Mouse (Mus musculus): ENCODE measurements around the gene Sppl2b.
"Not testable (repeated sequence)": the region's sequence is repeated elsewhere in the genome, so short reads cannot be mapped to it uniquely, and the experiment has no call there.

Sppl2b gene

GRCm38 (mm10) chr10:80823847-80824643 lies 31.0 kb upstream of the Sppl2b start:
- DNase-seq (ENCODE audit: low spot score), result no peak

DNA sequence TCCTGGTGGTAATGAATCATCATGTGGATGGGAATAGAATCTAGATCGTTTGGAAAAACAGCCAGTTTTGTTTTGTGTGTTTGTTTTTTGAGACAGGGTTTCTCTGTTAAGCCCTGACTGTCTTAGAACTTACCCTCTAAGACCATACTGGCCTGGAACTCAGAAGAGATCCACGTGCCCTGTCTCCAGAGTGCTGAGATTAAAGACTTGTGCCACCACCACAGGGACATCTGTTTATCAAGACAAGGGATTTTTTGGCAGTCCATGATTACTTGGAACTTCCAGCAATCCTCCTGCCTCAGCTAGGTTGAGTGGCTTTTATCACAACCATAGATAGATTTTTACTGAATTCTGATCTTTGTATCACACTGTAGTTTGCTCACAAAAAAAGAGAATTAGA lies 30.2 kb upstream of the Sppl2b start:
- DNase-seq (ENCODE audit: low spot score), result no peak

DNA sequence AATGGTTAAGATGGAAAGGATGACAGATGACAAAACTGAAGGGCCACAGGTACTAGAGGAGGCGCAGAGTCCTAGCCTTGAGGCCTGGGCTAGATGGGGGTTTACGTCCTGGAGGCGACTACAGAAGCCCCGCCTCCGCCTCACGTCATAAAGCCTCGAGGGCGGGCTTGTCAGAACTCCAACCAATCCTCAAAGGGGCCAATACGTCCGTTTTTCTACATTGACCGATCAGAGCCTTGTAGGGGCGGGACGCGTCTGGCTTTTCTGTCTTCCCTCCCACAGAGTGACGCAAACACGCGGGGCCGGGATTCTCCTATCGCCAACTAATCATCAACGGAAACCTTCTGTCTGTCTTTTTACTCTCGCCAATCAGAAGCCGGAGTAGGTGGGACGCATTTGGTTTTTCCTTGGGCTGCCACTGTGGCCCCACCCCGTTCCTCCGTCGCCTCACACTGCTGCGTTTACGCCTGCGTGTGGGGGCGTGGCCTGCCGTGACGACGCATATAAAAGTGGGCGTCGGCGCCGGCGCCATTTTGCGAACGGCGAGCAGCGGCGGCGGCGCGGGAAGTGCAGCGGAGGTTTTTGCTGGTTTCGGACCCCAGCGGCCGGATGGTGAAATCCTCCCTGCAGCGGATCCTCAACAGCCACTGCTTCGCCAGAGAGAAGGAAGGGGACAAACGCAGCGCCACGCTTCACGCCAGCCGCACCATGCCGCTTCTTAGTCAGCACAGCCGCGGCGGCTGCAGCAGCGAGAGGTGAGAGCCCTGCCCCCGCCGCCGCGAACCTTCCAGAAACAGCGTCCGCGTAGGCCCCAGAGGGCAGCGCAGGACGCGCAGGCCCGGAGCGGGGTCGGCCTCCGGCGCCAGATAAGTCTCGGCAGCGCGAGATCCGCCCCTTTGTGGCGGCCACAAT lies 28.7 kb upstream of the Sppl2b start, which contains the start of gene Oaz1:
Oaz1 (plus strand) TSS at position 506 of the 912 bp plus-strand sequence.
- DNase-seq (ENCODE audit: low spot score), result peak; percentile 98

GRCm38 (mm10) chr10:80827063-80827869 lies 27.8 kb upstream of the Sppl2b start:
- no peak for DNase-seq (ENCODE audit: low spot score)

GRCm38 (mm10) chr10:80827870-80828420 lies 27.1 kb upstream of the Sppl2b start:
- no peak for DNase-seq (ENCODE audit: low spot score)

- DNase-seq (ENCODE audit: low spot score), result not testable (repeated sequence)
These were observed 26.5 kb upstream of the Sppl2b start for GRCm38 (mm10) chr10:80828587-80828986.

DNA sequence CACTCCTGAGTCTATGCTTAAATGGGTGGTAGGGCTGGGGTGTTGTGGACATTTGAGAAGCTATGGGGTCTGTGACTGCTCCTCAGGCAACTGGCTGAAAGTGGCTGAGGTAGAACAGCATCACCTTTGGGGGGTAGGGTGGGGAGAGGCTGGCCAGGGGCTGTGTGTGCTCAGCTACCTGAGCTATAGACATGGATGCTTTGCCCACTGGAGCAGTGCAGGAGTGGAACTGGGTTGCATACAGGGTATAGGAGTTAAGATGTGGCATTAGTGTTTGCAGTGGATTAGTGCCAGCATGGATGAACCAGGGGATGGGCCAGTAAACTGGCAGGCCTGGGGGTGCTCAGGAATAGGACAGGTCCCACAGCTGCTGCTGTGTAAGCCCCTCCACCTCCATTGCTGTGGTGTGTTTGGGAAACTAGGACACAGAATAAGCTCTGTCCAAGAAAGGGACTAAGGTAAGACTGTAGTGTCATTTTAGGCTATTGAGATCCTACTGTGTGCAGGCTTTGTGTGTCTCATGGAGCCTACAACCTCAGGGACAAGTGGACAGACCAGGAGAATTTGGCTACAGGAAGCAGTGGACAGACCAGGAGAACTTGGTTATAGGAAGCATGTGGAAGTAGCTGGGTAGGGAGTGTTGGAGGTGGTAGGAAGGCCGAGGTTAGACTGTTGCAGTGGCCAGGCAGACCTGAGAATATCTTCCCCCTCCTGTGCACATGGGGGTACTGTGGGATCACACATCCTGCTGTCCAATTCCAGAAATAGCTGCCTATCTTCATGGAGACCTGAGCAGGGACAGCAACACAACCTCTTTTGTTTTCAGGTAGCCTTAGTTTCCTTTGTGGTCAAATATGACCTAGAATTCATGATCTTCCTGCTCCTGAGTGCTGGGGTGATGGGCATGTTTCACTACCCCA lies 25.5 kb upstream of the Sppl2b start:
- DNase-seq (ENCODE audit: low spot score), result no peak

- no peak for DNase-seq (ENCODE audit: low spot score)
These were observed 23.9 kb upstream of the Sppl2b start for GRCm38 (mm10) chr10:80831136-80831535.

GRCm38 (mm10) chr10:80832818-80833217 lies 22.3 kb upstream of the Sppl2b start:
- no peak for DNase-seq (ENCODE audit: low spot score)

GRCm38 (mm10) chr10:80835617-80836016 lies 19.5 kb upstream of the Sppl2b start:
- DNase-seq (ENCODE audit: low spot score), result no peak

- no peak for DNase-seq (ENCODE audit: low spot score)
These were observed 18.1 kb upstream of the Sppl2b start for GRCm38 (mm10) chr10:80836949-80837379.

GRCm38 (mm10) chr10:80837827-80838226 lies 17.2 kb upstream of the Sppl2b start:
- no peak for DNase-seq (ENCODE audit: low spot score)

DNA sequence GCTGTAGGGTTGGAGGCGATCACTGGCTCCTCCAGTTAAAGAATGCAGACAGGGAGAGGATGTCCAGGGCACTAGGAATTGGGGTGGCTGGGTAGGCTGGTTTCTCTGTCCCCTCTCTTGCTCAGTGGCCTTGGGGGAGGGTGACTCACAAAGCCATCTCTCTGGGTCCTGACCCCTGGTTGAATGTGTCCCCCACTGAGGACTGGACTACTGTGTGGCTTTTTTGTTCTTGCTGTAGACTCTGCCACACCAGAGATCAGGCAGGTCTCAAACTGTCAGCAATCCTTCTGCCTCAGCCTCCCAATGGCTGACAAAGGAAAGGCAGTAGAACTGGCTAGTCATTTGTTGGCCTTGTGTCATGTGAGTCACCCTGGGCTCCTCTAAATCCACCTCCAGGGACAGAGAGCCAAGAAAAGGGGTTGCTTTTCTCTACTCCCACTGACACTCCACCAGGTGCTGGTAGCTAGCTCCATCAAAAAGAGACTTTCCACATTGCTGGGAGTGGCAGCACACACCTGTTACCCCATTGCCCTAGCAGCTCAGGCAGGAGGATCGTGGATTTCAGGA lies 16.6 kb upstream of the Sppl2b start:
- DNase-seq (ENCODE audit: low spot score), result no peak

DNA sequence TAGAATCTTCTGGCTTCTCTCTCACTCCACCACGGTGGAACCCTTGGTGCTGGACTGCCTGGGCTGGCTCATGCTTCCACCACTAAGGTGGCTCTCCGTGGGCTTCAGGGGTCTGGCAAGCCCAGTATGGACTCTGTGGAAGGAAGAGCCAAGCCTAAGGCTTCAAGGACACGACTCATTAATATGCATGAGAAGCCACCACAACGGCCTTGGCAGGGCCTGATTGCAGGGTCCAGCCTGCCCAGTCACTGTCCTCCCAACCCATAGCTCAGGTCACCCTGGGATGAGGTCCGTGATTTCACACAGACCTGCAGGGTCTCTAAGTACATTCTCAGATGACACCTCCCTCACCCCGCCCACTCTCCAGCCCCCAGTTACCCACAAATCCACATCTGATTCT lies 15.2 kb upstream of the Sppl2b start:
- no peak for DNase-seq (ENCODE audit: low spot score)

GRCm38 (mm10) chr10:80841685-80842084 lies 13.4 kb upstream of the Sppl2b start:
- DNase-seq (ENCODE audit: low spot score), result no peak

DNA sequence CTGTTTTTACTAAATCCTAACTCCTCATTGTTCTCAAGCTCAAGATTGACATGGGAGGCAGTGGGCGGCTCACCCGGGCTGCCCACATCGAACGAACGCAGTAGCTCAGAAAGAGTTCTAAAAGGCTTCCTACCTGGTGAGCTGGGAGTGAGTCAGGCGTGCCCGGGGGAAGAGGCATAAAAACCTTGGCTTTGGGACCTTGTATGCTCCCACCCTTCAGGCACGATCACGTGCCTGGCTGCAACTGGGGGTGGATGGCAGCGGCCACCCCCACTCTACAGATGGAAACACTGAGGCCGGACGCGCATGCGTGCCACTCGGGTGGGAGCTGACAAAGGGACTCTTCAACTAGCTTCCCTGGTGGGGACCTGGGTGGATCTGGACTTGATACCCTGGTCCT lies 12.7 kb upstream of the Sppl2b start:
- no peak for DNase-seq (ENCODE audit: low spot score)

DNA sequence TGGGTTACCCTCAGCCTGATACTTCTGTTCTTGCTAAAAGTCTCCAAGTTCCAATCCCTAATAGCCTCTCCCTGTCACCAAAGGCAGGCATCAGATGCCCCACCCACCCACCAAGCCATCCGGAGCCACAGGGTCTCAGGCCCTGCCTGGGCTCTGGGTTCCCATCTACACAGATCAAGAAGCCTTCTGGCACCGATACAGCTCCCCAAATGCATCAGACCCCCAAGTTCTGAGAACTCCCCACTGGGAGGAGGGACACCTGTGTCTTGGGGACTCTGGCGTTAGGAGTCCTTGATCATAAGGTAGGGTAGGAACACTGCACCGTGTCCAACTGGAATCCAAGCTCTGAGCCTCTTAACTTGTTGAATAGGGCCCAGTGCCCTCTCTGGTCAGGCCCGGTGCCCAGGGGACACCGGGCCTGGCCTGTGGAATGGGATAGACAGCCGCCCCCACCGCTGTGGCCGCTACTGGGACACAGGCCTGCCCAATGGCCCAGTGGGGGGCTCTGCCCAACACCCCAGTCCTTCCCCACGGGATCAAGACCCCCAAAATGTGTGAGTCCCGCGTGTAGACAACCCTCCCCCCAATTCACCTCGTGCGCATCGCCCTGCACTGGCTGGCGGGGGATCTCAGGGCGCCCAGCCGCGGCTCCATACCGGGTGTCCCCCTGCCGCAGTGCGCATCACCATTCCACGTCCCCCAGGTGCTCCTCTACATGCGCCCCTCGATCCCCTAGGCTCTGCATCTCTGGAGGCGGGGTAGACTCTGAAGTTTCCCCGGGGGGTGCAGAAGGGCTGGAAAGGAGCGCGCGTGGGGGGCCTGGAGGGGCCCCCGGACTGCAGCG lies 11.8 kb upstream of the Sppl2b start:
- no peak for DNase-seq (ENCODE audit: low spot score)

GRCm38 (mm10) chr10:80843931-80844547 lies 11.0 kb upstream of the Sppl2b start, which contains the start of gene Lingo3:
Gene Lingo3 (minus strand): TSS chr10:80844039.
- DNase-seq (ENCODE audit: low spot score), result no peak
